Mouse (Mus musculus) lung, postnatal 25 days (tissue): Measurements from ENCODE around the gene Polg2.
"Not testable (repeated sequence)": the region's sequence is repeated elsewhere in the genome, so short reads cannot be mapped to it uniquely, and the experiment has no call there.

Experiments used
- DNase-seq: peaks from one replicate; pipeline ENCODE4 v3.0.0; 2022; ENCODE audit warnings: low spot score

Gene Polg2

DNA sequence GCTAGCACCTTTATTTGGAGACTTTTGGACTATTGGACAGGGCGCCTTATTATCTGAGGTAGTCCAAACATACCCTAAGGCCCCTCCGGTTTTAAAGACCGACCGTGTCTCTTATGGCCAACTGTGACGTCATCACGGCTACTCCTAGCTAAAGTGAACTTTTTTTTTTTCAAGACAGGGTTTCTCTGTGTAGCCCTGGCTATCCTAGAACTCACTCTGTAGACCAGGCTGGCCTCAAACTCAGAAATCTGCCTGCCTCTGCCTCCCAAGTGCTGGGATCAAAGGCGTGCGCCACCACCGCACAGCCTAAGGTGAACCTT lies 54.5 kb downstream of the Polg2 start:
- not testable (repeated sequence) for DNase-seq

DNA sequence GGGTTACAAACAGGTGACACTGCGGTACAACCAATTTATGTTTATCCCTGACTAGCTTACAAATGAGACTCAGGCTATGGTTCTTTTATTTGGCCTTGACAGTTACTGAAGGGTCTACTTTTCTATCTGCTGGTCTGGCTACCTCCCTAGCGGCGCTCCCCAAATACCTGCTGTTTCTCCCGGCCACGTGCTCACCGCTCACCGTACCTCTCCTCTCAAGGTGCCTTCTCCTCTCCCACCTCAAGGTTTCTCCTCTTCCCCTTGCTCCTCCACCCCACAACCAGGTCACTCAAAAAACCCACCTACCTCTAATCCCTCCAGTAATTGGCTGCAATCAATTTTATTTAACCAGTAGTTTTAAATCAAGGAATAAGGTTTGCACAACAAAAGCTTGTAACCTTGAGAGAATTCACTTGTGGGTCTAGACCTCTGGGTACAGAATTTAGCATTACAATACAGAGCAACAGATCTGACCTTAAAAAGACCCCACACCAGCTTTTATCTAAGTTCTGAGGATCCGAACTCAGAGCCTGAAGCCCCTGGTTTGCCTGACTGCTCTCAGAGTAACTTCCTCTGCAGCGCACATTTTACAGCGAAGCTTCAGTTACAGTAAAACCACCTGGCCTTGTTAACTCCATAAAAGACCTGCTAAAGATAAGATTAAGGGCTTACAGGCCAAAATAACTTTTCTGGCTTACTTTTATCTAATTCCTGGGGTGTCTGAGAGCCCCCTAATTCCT lies 55.0 kb downstream of the Polg2 start:
- no peak for DNase-seq

DNA sequence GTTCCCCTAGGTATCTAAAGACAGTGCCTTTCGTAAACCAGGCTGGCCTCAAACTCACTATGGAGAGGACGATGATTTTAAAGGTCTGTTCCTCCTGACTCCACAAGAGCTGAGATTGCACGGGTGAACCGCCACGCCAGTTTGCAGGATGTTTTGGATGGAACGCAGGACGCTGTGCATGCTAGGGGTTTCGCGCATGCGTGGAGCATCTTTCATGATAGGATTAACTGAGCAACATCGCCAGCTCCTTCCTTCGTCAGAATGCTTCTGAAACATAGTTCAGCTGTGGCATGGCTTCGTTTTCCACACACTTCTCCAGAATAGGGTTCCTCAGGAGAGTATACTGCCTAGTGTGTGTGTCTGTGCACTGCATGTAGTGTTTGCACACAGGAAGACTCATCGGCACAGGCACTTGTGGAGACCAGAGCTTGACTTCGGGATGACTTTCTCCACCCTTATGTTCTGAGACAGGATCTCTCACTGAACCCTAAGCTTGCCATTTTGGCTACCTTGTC lies 55.7 kb downstream of the Polg2 start:
- no peak for DNase-seq

DNA sequence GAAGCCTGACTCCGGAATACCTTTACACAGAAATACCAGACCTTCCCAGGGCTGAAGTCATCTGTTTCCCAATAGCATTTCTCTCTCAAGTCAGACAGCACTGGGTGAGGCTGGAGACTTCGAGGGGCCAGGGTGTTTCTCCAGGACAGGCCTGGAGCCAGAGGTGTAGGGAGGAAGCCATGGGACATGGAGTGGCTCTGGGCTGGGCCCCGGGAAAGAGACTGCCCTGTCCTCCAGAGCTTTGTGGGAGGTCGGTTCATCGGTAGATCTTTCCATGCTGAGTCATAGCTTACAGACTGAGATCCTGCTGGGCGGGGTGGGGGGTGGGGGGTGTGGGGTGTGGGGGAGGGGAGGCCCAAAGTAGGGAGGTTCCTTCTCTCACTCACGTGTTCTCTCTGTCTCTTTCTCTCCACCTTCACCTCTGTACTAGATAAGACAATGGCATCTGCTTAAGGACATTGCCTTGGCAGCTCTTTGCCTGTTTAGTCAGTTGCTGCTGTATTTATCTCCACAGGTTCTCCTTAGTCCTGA lies 56.4 kb downstream of the Polg2 start:
- peak; percentile 55 for DNase-seq

DNA sequence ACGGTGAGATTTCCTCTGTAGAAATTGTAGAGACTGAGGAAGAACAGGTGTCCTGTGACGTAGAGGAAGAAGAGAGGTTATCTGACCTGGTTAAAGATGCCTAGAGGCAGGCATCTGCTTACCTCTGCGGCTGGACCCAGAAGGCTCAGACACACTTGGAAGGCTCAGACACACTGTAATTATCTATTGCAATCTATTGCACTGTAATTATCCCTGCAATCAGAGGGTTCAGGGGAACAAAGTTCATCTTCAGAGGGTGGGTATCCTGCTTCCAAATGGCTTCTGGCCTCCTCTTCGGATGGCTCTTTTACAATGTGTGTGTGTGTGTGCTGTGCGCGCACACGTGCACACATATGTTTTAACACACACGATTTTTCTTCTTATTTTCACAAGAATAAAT lies 59.0 kb downstream of the Polg2 start:
- no peak for DNase-seq
